Mouse (Mus musculus): ENCODE results near the gene Olfr777. TPM values are rescaled to one million over a fixed set of nuclear protein-coding genes. Genes with fewer than 3 reads are reported as not detected.

Olfr777 gene
- total and polyA plus RNA-seq, 2 experiments from 2014 or later, result not detected

DNA sequence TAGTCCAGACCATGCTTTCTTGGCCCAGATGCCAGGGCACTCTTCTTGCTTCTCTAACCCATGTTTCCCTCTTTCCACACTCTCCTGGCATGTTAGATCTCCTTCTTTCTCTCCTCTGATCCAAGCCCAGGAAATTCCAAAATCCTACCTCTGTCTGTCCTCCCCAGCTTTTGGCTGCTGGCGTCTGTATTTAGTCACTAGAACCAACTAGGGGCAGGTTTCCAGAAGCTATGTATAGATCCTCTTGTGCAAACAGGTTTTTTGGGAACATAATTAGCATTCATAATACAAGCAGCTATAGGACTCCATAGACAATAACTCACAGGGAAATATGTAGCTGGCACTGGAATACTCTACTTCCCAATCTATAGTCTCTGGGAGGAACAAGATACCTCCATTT, 40.5 kb downstream of the Olfr777 start:
- WGBS, result 77% methylated on average over 1 of the region's 1 CpGs

More for the DNA sequence above, 40.5 kb downstream of the Olfr777 start:
- DNase-seq (ENCODE audit: low spot score) (no peak), ATAC-seq (no peak)
- Histone ChIP-seq H3K9me3 (ENCODE audit: low read length) (no peaks in the 10 kb centered on the region), H3K4me2 (ENCODE audit: low read depth, low read length) (no peak overlapping the region), H3K4me1 (ENCODE audit: insufficient read depth, low read length) (no peaks in the 10 kb centered on the region), H3K36me3 (ENCODE audit: insufficient read depth, low read length) (no peaks in the 10 kb centered on the region), H3K27me3 (ENCODE audit: insufficient read depth, low read length) (no peaks in the 10 kb centered on the region), H3K27ac (no peak overlapping the region), H3K4me3 (ENCODE audit: low read length) (no peak overlapping the region), H3K9ac (replicated peaks; ENCODE audit: low read length) (no peak overlapping the region)
- TF ChIP-seq CTCF (IDR thresholded peaks at IDR 0.05; ENCODE audit: low read depth), result no peak

Other genes starting within 250 kb of the Olfr777 start
- gene Olfr764-ps1, start 231.6 kb downstream of the Olfr777 start, total RNA-seq (2014; rRNA removed), result not detected in 2 replicates
- not detected in 2 replicates for gene Olfr764-ps1, start 231.6 kb downstream of the Olfr777 start, polyA plus RNA-seq (2015; fragmentation: Nextera tagmentation; extraction: Ambion mirVana)
- gene Olfr765, start 221.5 kb downstream of the Olfr777 start, total RNA-seq (2014; rRNA removed), result not detected in 2 replicates
- not detected in 2 replicates for gene Olfr765, start 221.5 kb downstream of the Olfr777 start, polyA plus RNA-seq (2015; fragmentation: Nextera tagmentation; extraction: Ambion mirVana)
- not detected in 2 replicates for gene Olfr766-ps1, start 202.5 kb downstream of the Olfr777 start, total RNA-seq (2014; rRNA removed)
- gene Olfr766-ps1, start 202.5 kb downstream of the Olfr777 start, polyA plus RNA-seq (2015; fragmentation: Nextera tagmentation; extraction: Ambion mirVana), result not detected in 2 replicates
- not detected in 2 replicates for gene Olfr767, start 188.6 kb downstream of the Olfr777 start, total RNA-seq (2014; rRNA removed)
- gene Olfr767, start 188.6 kb downstream of the Olfr777 start, polyA plus RNA-seq (2015; fragmentation: Nextera tagmentation; extraction: Ambion mirVana), result not detected in 2 replicates
- not detected in 2 replicates for gene Olfr768, start 172.1 kb downstream of the Olfr777 start, total RNA-seq (2014; rRNA removed)
- not detected in 2 replicates for gene Olfr768, start 172.1 kb downstream of the Olfr777 start, polyA plus RNA-seq (2015; fragmentation: Nextera tagmentation; extraction: Ambion mirVana)
- gene Olfr769, start 153.6 kb downstream of the Olfr777 start, total RNA-seq (2014; rRNA removed), result not detected in 2 replicates
- gene Olfr769, start 153.6 kb downstream of the Olfr777 start, polyA plus RNA-seq (2015; fragmentation: Nextera tagmentation; extraction: Ambion mirVana), result not detected in 2 replicates
- gene Olfr770, start 132.5 kb downstream of the Olfr777 start, total RNA-seq (2014; rRNA removed), result not detected in 2 replicates
- not detected in 2 replicates for gene Olfr770, start 132.5 kb downstream of the Olfr777 start, polyA plus RNA-seq (2015; fragmentation: Nextera tagmentation; extraction: Ambion mirVana)
- gene Olfr771, start 106.7 kb downstream of the Olfr777 start, total RNA-seq (2014; rRNA removed), result not detected in 2 replicates
- gene Olfr771, start 106.7 kb downstream of the Olfr777 start, polyA plus RNA-seq (2015; fragmentation: Nextera tagmentation; extraction: Ambion mirVana), result not detected in 2 replicates
- not detected in 2 replicates for gene Olfr772, start 93.6 kb downstream of the Olfr777 start, total RNA-seq (2014; rRNA removed)
- gene Olfr772, start 93.6 kb downstream of the Olfr777 start, polyA plus RNA-seq (2015; fragmentation: Nextera tagmentation; extraction: Ambion mirVana), result not detected in 2 replicates
- not detected in 2 replicates for gene Olfr773, start 84.1 kb downstream of the Olfr777 start, total RNA-seq (2014; rRNA removed)
- not detected in 2 replicates for gene Olfr773, start 84.1 kb downstream of the Olfr777 start, polyA plus RNA-seq (2015; fragmentation: Nextera tagmentation; extraction: Ambion mirVana)
- gene Olfr774, start 35.3 kb downstream of the Olfr777 start, total RNA-seq (2014; rRNA removed), result not detected in 2 replicates
- not detected in 2 replicates for gene Olfr774, start 35.3 kb downstream of the Olfr777 start, polyA plus RNA-seq (2015; fragmentation: Nextera tagmentation; extraction: Ambion mirVana)
- gene Olfr775, start 23.1 kb downstream of the Olfr777 start, total RNA-seq (2014; rRNA removed), result not detected in 2 replicates
- gene Olfr775, start 23.1 kb downstream of the Olfr777 start, polyA plus RNA-seq (2015; fragmentation: Nextera tagmentation; extraction: Ambion mirVana), result not detected in 2 replicates
- gene Olfr776, start 12.4 kb downstream of the Olfr777 start, total RNA-seq (2014; rRNA removed), result not detected in 2 replicates
- gene Olfr776, start 12.4 kb downstream of the Olfr777 start, polyA plus RNA-seq (2015; fragmentation: Nextera tagmentation; extraction: Ambion mirVana), result not detected in 2 replicates
- gene Olfr780, start 46.6 kb upstream of the Olfr777 start, total RNA-seq (2014; rRNA removed), result not detected in 2 replicates
- gene Olfr780, start 46.6 kb upstream of the Olfr777 start, polyA plus RNA-seq (2015; fragmentation: Nextera tagmentation; extraction: Ambion mirVana), result not detected in 2 replicates
- not detected in 2 replicates for gene Olfr781, start 57.4 kb upstream of the Olfr777 start, total RNA-seq (2014; rRNA removed)
- gene Olfr781, start 57.4 kb upstream of the Olfr777 start, polyA plus RNA-seq (2015; fragmentation: Nextera tagmentation; extraction: Ambion mirVana), result not detected in 2 replicates
- not detected in 2 replicates for gene Olfr782, start 77.4 kb upstream of the Olfr777 start, total RNA-seq (2014; rRNA removed)
- gene Olfr782, start 77.4 kb upstream of the Olfr777 start, polyA plus RNA-seq (2015; fragmentation: Nextera tagmentation; extraction: Ambion mirVana), result not detected in 2 replicates
- gene Olfr784, start 112.6 kb upstream of the Olfr777 start, total RNA-seq (2014; rRNA removed), result 0.61 and 0.68 TPM in 2 replicates
- 0.05 and 0.08 TPM in 2 replicates for gene Olfr784, start 112.6 kb upstream of the Olfr777 start, polyA plus RNA-seq (2015; fragmentation: Nextera tagmentation; extraction: Ambion mirVana)
- gene Olfr785, start 133.9 kb upstream of the Olfr777 start, total RNA-seq (2014; rRNA removed), result not detected in 2 replicates
- gene Olfr785, start 133.9 kb upstream of the Olfr777 start, polyA plus RNA-seq (2015; fragmentation: Nextera tagmentation; extraction: Ambion mirVana), result not detected in 2 replicates
- not detected in 2 replicates for gene Olfr786, start 155.8 kb upstream of the Olfr777 start, total RNA-seq (2014; rRNA removed)
- not detected in 2 replicates for gene Olfr786, start 155.8 kb upstream of the Olfr777 start, polyA plus RNA-seq (2015; fragmentation: Nextera tagmentation; extraction: Ambion mirVana)
- not detected in 2 replicates for gene Olfr787, start 190.4 kb upstream of the Olfr777 start, total RNA-seq (2014; rRNA removed)
- not detected in 2 replicates for gene Olfr787, start 190.4 kb upstream of the Olfr777 start, polyA plus RNA-seq (2015; fragmentation: Nextera tagmentation; extraction: Ambion mirVana)
- gene Olfr788, start 199.5 kb upstream of the Olfr777 start, total RNA-seq (2014; rRNA removed), result not detected in 2 replicates
- gene Olfr788, start 199.5 kb upstream of the Olfr777 start, polyA plus RNA-seq (2015; fragmentation: Nextera tagmentation; extraction: Ambion mirVana), result not detected in 2 replicates
- gene Olfr789, start 213.3 kb upstream of the Olfr777 start, total RNA-seq (2014; rRNA removed), result not detected in 2 replicates
- not detected in 2 replicates for gene Olfr789, start 213.3 kb upstream of the Olfr777 start, polyA plus RNA-seq (2015; fragmentation: Nextera tagmentation; extraction: Ambion mirVana)
- gene Olfr790, start 227.0 kb upstream of the Olfr777 start, total RNA-seq (2014; rRNA removed), result not detected in 2 replicates
- gene Olfr790, start 227.0 kb upstream of the Olfr777 start, polyA plus RNA-seq (2015; fragmentation: Nextera tagmentation; extraction: Ambion mirVana), result not detected in 2 replicates